Mouse (Mus musculus): ENCODE data around the gene Ntn1.

The Ntn1 gene

GRCm38 (mm10) chr11:68400727-68401219 is at the start of gene Ntn1:
Gene Ntn1 (minus strand): TSS chr11:68400823.
- in situ Hi-C loops (cut with MboI) = loop anchor here (25.0 kb wide), 1 partner anchor 388 kb away; no protein-coding TSS in a partner anchor

GRCm38 (mm10) chr11:68448356-68448755 is 47.7 kb upstream of the Ntn1 start:
- in situ Hi-C loops (cut with MboI) = no loop called here

GRCm38 (mm10) chr11:68447242-68447641 is 46.6 kb upstream of the Ntn1 start:
- in situ Hi-C loops (cut with MboI) = no loop called here

- in situ Hi-C loops (cut with MboI) = no loop called here
Observed at GRCm38 (mm10) chr11:68446547-68446946, 45.9 kb upstream of the Ntn1 start.

GRCm38 (mm10) chr11:68445901-68446300 is 45.3 kb upstream of the Ntn1 start:
- in situ Hi-C loops (cut with MboI) = no loop called here

GRCm38 (mm10) chr11:68442983-68443638 is 42.5 kb upstream of the Ntn1 start:
- in situ Hi-C loops (cut with MboI) = no loop called here

GRCm38 (mm10) chr11:68442346-68442745 is 41.7 kb upstream of the Ntn1 start:
- in situ Hi-C loops (cut with MboI) = no loop called here

GRCm38 (mm10) chr11:68440965-68441364 is 40.3 kb upstream of the Ntn1 start:
- in situ Hi-C loops (cut with MboI) = no loop called here

- in situ Hi-C loops (cut with MboI) = no loop called here
Observed at GRCm38 (mm10) chr11:68440100-68440499, 39.5 kb upstream of the Ntn1 start.

- in situ Hi-C loops (cut with MboI) = no loop called here
Observed at GRCm38 (mm10) chr11:68436376-68436775, 35.8 kb upstream of the Ntn1 start.

GRCm38 (mm10) chr11:68435601-68436000 is 35.0 kb upstream of the Ntn1 start:
- in situ Hi-C loops (cut with MboI) = no loop called here

GRCm38 (mm10) chr11:68434697-68435096 is 34.1 kb upstream of the Ntn1 start:
- in situ Hi-C loops (cut with MboI) = no loop called here

GRCm38 (mm10) chr11:68433534-68433933 is 32.9 kb upstream of the Ntn1 start:
- in situ Hi-C loops (cut with MboI) = no loop called here

GRCm38 (mm10) chr11:68432361-68433021 is 31.9 kb upstream of the Ntn1 start:
- in situ Hi-C loops (cut with MboI) = no loop called here

- in situ Hi-C loops (cut with MboI) = no loop called here
Observed at GRCm38 (mm10) chr11:68431699-68432360, 31.2 kb upstream of the Ntn1 start, which contains the start of gene Pik3r5. Gene Pik3r5 (plus strand): TSS chr11:68432121.

- in situ Hi-C loops (cut with MboI) = no loop called here
Observed at GRCm38 (mm10) chr11:68430662-68431061, 30.0 kb upstream of the Ntn1 start.

GRCm38 (mm10) chr11:68427083-68427570 is 26.5 kb upstream of the Ntn1 start:
- in situ Hi-C loops (cut with MboI) = no loop called here

- in situ Hi-C loops (cut with MboI) = no loop called here
Observed at GRCm38 (mm10) chr11:68425492-68426315, 25.1 kb upstream of the Ntn1 start.

- in situ Hi-C loops (cut with MboI) = loop anchor here (25.0 kb wide), 1 partner anchor 406 kb away; no protein-coding TSS in a partner anchor
Observed at GRCm38 (mm10) chr11:68417831-68418230, 17.2 kb upstream of the Ntn1 start.

GRCm38 (mm10) chr11:68417001-68417400 is 16.4 kb upstream of the Ntn1 start:
- in situ Hi-C loops (cut with MboI) = loop anchor here (25.0 kb wide), 1 partner anchor 405 kb away; no protein-coding TSS in a partner anchor

GRCm38 (mm10) chr11:68408127-68408526 is 7.5 kb upstream of the Ntn1 start:
- in situ Hi-C loops (cut with MboI) = loop anchor here (25.0 kb wide), 1 partner anchor 396 kb away; no protein-coding TSS in a partner anchor
